Mouse (Mus musculus) frontal cortex, postnatal 14 days (tissue): ENCODE data around the gene Tent4a.

Experiments used
- DNase-seq, 2 experiments: peaks; one replicate each; pipeline ENCODE4 v3.0.0; 2022; ENCODE audit warnings: low spot score in 2 of 2

Gene Tent4a

DNA sequence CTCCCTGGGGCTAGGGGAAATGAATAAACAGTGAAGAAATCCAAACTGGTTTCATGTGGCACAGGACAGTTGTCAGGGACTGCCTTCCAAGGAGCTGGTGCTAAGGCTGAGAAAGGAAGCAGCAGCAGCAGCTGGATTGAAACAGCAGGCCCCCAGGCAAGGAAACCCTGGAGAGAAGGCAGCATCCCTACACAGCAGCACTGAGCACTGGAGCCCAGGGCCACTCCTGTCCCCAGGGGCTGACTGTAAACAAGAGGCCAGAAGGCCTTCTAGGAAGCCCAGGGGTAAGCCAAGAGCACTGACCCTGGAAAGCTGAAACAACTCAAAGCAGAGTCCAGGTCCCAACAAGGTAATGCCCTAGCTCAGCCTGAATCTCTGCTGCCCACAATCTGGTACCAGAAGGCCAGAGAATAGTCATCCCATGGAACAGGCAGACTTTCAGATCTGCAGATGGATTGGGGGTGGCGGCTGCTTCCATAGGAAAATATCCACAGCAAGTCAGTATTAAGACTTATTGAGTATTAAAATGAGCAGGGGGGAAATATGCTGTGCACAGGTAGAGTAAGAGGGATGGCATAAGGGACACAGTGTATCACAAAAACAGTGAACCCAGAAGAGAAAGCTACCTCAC, 12.1 kb downstream of the Tent4a start:
- DNase-seq, result no peak

DNA sequence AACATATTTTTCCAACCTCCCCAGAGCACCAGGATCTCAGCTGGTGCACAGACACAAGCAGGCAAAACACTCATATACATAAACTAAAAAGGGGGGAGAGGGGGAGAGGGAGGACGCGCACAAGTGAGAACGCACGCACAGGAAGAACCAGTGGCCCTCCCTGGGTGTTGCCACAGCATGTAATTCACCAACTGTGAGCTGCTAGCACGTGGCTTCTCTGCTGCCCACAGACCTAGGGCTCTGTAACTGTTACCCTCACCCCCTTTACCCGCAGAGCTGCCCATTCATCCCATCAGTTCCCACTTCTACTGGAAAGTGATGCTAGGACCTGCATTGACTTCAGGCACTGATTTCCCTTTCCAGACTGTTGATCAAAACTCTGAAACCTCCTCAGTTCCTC, 15.3 kb downstream of the Tent4a start:
- no peak for DNase-seq

DNA sequence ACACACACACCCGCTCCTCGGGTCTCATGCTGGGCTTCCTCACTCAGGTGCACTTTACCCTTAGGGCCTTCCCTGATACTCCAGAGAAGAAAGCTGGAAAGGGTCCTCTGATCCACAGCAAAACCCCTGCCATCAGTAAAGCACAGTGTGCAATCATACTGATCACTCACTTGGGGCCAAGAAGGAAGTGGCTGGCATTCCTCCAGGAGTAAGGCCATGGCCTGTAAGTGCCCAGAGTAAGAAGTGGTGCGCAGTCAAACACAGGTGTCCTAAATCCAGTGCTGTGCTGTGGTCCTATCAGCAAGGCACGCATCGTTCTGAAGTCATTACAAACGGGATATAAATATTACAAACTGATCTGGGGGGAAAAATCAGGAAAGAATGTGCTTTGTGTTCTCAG, 17.0 kb downstream of the Tent4a start:
- no peak for DNase-seq

DNA sequence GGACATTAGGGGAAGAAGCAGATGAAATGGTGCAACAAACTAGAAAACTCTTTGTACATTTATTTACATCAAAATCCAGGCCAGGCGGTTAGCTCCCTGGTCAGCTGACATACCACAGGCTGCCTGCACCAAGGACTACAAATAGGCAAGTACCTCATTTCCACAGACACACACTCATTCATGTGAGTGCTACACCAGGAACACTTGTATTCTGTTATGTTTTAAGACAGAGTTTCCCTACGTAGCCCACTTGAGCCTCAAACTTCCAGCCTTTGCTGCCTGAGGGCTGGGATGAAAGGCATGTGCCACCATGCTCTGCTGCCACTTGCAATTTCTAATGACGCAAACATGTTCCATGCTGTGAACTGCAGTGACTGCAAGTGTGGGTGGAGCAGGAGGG, 19.3 kb downstream of the Tent4a start:
- no peak for DNase-seq

DNA sequence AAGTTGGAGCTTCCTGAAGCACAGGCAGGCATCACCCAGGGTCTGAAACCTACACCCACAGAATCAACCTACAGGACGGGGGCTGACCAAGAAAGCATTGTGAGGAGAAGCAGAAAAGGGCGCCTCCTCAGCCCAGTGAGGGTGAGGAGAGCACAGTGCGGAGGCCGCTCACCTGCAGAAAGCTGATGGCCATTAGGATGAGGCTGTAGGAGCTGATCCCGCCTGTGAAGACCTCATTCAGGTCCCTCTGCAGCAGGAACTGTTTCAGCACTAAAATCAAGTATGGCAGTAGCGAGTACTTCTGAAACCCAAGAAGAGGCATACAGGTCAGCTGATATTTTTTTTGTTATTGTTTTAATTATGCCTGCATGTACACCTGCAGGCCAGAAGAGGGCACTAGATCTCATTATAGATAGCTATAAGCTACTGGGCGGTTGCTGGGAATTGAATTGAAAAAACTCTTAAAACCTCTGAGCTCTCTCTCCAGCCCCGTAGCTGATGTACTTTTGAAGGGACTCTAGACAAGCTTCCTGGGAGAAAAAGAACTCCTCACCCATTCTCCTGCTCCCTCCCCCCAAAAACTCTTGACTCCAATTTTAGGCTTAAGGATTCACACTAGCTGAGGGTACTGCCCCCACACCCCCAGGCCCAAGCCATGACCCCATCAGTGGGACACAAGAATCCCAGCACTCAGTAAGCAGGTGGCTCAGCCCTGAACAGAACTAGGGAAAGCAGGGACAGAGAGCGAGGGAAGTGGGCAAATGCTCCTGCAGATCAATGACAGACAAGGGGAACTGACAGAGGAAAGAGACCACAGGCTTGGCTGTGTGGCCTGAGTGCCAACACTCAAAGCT, 24.8 kb downstream of the Tent4a start:
- DNase-seq, result no peak

DNA sequence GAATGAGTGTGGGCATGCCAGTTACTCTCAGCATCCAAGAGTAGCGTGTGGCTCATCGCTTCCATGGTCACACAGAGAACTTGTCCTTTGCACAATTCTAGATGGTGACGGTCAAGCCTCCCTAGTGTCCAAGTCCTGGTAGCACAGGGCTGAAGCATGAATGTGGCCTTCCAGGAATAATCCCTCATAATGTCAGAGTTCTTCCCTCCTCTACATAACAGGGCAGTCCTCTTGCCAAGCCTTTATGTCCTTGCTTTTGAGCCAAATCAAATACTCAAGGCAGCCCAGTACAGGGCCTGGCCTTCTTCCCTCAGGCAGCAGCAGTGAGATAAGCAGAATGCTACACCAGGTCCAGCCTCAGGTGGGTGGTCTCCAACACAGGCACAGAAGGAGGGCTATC, 26.8 kb downstream of the Tent4a start:
- DNase-seq, result no peak

DNA sequence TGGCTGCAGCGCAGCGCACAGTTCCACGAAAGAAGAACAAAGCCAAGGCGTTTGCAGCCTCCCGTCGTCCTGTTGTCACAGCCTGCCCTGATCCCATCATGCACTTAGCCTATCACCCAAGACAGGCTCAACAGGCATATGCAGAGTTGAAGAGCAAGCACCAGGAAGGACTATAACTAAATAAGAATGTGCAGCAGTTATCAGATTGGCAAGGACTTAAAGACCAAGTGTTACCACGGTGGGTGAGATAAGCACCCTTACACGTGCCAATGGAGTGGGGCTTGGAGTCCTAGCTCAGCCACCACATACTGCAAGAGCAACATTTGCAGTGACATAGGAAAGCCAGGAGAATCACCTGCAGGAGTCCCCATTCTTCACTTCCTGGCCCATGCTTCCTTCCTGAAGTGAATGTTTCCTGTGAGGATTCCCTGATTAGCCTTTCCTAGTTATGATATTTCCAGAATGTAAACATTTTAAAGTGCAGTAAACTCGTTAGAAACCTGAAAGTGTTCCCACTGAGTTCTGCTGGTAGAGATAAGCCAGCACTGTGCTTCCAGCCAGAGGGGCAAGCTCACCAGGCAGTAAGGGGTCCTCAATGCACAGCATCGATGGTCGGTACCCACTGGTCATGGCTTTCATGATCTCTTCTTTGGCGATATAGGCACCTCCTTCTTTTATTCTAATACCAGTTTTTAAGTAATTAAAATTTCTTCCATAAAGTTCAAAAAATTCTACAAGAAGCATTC, 27.9 kb downstream of the Tent4a start:
- no peak for DNase-seq

DNA sequence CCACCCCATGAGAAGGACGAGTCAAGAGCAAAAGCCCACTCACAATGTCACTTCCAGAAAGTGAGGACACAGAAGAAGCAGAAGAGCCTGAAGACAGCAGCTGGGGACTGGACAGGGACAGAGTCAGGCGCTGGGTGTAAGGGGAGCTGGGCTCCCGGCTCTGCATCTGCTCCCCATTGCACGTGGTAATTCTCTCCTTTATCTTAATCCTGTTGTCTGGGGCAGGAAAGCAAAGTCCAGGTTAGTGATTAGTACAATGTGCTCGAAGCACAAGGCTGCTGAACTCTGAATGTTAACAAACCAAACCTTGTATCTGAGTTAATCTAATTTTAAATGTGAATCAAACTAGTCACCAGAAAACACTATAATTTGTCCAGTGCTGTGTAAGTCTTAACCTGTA, 31.6 kb downstream of the Tent4a start:
- no peak for DNase-seq

DNA sequence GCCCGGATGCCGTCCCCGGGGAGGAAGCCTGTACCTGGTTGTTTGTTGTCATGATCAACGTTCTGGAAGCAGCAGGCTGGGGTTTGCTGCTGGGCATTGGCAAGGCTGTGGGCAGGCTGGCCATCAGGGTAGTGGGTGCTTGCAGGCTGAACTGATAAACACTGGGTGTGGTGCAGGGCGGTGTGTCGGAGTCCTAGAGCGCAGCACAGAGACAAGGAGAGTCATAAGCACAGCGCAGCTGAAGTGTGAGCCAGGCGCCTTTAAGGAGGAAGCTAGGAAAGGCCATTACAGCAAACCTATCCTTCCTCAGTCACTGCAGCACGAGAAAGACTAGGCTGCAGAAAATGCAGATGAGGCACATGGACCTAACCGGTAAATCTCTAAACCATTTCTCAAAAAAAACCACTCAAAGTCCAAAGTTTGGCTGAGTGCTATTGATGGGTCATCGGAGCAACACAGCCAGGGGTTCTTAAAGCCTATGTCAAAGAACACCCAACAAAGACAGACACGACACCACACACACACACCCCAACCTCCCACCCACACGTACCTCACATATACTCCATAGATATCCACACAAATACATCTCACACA, 32.2 kb downstream of the Tent4a start:
- no peak for DNase-seq

DNA sequence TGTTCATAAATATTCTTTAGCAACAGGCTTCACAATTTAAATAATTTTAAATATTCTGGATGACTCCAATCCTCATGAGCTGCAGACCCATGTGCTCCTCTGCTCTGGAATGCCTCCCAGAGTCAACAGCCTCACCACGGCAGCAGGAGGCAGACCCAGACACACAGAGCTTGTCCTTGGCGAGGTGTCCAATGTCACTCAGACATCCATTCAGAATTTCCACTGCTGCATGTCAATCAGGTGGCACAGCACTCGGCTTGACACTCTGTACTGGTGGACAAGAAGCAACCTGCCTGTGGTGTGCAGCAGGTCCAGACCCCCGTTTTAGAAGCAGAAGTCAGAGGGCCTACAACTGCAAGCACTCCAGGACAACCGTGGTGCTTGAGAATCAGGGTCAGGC, 36.1 kb downstream of the Tent4a start:
- no peak for DNase-seq

DNA sequence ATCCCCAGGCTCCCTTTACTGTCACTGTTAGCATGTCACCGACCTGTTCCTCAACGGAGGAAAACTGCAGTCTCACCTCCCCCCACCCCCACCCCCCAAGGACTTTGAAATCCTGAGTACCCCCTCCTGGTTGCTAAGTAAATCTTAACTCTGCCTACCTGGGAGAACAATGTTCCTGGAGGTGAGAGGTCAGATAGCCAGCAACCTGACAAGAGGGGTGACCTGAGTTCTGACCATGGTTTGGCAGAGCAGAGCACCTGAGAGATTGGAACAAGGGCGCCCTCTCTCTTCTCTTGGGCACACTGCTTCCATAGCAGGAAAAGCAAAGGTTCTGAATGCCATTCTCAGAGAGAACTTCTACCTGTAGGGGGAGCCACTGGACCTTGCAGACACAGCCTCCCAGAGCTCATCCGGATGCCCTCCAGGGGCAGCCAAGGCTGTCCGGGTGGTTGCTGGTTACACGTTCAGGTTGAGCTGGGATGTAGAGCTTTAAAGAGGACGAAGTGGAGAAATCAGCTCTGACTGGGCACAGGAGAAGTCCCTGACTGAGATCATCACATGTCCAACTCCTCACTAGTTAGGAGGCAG, 41.4 kb downstream of the Tent4a start:
- DNase-seq, result peak in 1 of 2 experiments; percentile 14

DNA sequence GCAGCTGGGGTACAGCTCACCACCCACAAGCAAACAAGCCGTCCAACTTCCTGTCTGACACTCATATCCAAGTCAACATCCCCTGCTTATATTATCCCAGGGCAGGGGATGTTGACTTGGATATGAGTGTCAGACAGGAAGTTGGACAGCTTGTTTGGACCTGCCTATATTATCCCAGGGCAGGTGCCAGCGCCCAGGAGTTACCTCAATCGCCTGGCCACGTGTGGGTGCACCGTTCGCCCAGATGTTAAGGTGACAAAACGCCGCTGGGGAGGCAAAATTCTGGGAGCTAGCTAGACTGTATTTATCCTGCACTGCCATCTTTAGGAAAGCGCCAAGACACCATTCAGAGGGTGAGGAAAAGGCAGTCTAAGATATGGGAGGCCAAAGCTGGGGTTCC, 44.6 kb downstream of the Tent4a start:
- DNase-seq, result no peak

DNA sequence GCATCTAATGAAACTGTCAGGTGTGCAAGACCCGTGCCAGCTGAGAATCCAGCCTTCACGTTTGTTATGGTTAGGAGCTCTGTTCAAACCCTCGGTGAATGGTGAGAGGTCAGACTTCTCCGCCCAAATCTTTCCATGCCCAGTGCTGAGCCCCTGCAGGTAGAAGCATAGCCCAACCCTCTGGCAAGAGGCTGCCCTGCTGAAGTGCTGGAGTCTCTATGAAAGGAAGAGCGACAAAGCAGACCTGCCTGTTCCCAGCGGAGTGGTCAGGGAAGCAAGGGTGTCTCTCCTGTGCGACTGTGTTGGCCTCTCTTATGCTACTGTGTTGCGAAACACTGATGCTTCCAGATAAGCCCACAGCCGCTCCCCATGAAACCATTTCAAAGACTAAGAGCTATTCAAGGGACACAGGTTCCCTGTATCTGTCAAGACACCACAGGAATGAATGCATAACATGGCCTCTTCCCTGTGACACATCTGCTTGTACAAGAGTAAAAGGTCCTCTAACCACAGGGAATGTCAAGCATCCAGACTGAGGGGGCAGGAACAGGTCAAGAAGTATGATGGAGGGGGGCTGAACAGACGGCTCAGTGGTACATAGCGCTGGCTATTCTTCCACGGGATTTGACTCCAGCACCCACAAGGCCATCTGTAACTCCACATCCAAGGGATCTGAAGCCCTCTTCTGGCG, 45.7 kb downstream of the Tent4a start:
- no peak for DNase-seq

DNA sequence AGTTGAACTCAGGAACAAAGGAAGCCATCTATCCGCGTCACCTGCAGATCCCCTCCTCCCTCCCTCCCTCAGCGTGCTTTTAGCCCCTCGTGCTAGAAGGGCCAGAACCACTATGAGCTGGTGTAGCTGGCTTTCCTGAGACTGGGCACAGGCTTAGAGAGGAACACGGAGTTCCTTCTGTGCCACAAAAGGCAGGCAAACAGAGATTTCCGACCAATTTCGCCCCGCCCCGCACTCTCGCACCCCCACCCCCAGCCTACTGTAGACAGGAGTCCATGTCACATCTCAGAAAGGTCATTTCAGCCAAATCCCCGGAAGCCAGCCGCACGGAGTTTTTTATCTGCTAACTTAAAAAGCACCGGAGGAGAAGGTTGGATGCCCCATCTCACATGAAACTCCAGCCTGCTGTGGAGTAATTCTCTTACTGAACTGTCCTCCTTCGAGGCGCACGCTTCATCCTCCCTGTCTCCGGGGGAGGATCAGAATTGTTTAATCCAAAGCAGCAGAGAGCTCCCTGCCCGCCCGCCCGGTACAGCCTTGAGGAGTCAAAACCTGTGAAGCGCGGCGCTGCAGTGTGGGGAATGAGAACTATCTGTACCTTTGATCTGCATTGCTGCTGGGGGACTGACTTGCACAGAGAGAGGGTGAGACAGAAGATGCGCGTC, 46.7 kb downstream of the Tent4a start:
- DNase-seq, result peak in 1 of 2 experiments; percentile 5

DNA sequence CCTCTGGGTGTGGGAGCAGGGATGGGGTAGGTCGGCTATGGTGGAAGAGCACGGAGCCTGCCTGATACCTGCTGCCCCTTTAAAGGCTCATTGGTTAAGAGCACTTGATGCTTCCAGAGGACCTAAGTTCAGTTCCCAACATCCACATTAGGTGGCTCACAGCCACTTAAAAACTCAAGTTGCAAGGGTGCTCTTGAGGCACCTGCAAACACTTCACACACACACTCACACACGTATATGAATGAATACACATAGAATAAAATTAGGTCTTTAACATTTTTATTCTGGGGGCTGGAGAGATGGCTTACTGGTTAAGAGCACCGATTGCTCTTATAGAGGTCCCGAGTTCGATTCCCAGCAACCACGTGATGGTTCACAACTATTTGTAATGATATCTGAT, 47.3 kb downstream of the Tent4a start:
- peak in 1 of 2 experiments; percentile 2 for DNase-seq

DNA sequence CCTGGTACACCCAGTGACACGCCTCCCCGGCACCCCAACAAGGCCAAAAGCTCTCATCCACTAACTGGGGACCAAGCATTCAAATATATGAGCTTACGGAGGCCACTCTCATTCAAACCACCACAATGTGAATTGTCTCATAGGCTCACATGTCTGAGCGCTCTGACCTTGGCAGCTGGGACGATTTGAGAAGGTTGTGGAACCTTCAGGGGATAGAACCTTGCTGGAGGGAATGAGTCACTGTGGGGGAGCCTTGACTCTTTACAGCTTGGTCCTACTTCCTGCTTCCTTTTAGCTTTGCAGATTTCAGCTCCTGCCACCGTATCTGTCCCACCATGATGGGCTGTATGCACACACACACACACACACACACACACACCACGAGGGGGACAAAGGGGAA, 48.6 kb downstream of the Tent4a start:
- DNase-seq, result peak in 1 of 2 experiments; percentile 1

DNA sequence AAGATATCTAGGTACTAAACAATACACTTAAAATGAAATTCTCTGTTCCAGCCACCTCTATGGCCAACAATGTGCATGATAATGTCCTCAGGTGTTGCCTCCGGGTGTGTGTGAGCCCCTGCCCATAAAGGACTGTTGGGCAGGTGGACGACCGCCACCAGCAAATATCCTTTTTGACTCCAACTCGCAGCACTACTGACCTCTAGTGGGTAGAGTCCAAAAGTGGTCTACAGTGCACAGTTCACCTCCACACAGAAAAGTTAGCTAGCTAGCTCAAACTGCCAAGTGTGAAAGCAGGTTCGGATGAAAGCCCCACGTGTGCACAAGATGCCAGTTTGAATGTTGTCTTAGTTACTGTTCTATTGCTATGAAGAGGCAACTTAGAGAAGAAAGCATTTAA, 49.1 kb downstream of the Tent4a start:
- peak in 1 of 2 experiments; percentile 17 for DNase-seq

DNA sequence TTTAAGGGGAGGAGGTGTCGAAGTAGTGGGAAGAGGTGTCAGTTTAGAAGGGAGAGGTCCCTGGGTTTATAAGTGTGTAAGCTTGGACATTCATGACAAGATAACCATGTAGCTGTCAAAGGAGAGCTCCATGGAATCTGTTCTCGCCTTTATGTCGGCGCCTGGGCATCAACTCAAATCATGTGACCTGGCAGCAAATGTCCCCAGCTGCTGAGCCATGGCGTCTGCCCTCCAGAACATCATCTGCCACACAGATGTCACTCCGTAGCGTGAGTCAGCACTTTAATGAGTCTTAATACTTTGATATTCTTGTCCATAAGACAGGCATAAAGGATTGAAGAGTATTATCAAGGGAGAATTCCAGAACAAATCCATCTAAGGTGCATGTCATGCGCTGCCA, 51.7 kb downstream of the Tent4a start:
- DNase-seq, result peak in 1 of 2 experiments; percentile 25

DNA sequence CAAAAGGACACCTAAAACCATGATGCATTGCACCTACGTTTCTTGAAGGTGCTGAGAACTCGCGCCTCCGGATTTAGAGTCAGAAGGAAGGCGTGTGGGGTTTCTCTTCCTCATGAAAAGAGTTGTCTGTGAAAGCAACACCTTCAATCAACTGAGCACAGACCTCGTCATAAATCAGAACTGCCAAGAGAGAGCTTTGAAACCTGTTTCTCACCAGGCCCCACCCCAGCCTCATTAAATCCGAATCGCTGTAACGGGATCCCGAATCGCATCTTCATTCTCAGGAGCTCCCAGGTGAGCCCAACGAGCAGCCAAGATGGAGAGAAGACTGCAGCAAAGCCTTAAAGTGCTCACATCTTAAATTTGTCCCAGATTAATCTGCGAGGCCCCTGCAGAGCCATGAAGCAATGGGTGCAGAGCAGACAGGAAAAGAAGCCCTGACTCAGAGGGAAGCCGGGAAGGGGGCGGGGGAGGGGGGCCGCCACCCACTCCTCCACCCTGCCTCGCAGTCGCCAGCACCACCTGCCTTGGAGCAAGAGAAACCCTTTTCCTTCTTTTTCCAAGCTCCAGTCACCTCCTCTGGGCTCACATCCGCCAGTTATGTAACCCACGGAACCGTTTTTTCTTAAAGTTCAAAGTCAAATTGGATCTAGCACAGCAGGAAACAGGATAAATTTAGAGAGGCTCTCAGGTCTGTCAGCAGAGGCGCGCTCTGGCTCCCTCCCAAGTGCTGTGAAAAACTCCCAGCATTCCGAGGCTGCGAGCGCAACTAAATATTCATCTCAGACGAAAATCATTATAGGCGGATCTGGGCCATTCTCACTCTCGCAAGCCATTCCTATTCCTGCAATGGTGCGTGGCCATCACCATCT, 52.5 kb downstream of the Tent4a start:
- peak; percentile 78 to 79 for DNase-seq

DNA sequence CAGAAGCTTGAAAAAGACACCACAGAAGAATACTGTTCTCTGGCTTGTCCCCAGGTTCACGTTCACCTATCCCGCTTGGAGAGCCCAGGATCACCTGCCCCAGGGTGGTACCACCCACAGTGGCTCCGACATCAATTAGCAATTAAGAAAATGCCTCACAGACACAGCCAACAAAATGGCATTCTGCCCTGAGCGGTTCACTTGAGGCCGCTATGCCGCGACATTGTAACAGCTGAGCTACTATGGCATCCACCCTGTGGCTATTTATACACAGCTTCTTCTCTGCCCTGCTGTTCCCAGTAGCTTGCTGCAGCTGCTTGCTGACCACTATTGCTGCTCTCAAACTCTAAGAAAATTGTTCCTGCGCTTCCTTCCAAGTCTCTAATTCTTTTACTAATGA, 53.4 kb downstream of the Tent4a start:
- DNase-seq, result peak in 1 of 2 experiments; percentile 47
